Mouse (Mus musculus) spleen, adult 2 months (tissue): ENCODE measurements around the gene Grid2.

ENCODE experiments used
- CTCF ChIP-seq: fragments of 200-500 bp; IDR thresholded peaks from 2 replicates; pipeline ENCODE4 v1.5.1; 2011; ENCODE audit warnings: mild to moderate bottlenecking, inconsistent platforms; ENCODE audit not compliant: insufficient read depth, insufficient read length, insufficient replicate concordance; ENCODE audit errors: extremely low read depth
- POLR2A ChIP-seq: fragments of 200-500 bp; IDR thresholded peaks from 2 replicates; pipeline ENCODE4 v1.6.1; 2011; ENCODE audit warnings: low read depth, low read length, inconsistent platforms

DNA sequence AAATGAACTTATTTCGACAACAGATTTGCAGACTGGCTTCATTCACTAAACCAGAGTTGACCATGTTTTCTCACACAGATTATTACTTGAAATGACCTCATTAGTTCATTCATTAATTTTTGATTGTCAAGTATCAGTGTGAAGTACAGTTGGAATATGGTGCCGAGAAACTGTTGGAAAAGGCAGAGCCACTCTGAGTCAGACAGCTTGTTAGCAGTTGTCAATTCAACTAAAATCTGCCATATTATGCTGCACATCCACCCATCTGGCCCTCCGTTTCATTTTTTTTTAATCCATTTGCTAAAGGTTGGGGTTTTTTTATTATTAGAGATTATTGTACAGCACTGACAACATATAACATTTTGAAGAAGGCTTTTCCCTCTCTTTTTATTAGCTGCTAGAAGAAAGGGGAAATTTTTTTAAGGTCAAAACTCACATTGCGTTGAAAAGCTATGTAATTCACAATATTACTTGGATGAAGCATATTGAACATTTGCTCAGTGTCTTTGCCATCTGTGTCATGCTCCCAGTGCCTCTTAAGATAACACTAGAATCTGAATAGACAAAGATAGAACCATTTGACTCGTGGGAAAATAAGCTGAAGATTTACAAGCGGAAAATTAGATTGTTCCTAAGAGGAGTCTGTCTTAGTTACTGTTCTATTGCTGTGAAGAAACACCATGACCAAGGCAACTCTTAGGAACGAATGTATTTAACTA lies 1333.0 kb downstream of the Grid2 start:
- TF ChIP-seq POLR2A, result no peak
- TF ChIP-seq CTCF, result no peak
